Mouse (Mus musculus) cerebral cortex, adult 2 months (tissue): ENCODE data around the gene Vsx2.

Experiments
- WGBS: fragments of 180-500 bp; shearing (Covaris S2); methylation state at CpG from one replicate; pipeline ENCODE4 v1.1.7; 2018; 5-methylcytosine and 5-hydroxymethylcytosine counted together

The Vsx2 gene

DNA sequence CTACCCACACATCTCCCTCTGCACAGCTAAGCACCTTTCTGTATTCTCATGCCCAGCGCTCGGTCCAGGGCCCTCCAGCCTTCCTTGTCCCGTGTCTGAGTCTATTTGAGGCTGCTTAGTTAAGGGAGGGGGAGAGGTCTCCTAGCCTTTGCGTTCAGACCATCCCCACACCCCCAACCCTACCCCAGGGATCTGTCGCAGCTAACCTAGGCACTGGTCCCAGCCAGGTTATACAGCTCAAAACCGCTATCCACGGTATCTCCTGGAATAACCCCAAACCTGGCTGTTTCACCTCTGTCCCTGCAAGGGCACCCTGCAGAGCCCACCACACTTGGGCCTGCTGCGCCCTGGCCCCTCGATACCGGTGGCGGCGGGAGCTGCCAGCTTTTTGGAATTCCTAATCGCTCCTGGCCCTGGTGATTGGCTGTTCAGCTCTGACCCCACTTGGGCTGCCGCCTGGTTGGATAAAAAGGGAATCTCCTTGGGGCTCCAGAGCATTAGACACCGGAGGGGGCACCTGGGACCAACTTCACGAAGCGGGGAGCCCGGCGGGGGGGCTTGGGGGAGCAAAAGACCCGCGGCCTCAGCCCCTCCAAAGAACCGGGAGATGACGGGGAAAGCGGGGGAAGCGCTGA is at the start of gene Vsx2:
Gene Vsx2, plus strand, starts transcription at position 427 of the 635 bp plus-strand sequence.
- WGBS, result 17% methylated on average over 25 of the region's 25 CpGs

DNA sequence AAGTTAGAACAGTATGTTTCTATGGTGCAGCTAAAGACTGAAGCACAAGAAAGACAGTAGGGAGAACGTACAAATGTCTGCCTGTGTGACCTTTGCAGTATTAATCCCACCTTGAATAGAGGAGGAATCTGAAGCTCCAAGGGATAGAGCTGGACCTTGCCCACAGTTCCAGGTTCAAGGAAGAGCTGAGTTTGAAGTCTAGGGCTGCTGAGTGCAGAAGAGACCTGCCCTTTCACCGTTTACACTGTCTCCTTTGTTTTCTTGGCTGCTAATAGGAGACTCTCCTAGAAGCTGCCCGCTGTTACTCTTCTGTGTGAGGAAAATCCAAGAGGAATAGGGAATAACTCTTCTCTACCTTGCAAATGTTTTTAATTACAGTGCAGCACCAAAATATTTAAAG is 45.8 kb upstream of the Vsx2 start:
- WGBS, result 65% methylated on average over 3 of the region's 3 CpGs

DNA sequence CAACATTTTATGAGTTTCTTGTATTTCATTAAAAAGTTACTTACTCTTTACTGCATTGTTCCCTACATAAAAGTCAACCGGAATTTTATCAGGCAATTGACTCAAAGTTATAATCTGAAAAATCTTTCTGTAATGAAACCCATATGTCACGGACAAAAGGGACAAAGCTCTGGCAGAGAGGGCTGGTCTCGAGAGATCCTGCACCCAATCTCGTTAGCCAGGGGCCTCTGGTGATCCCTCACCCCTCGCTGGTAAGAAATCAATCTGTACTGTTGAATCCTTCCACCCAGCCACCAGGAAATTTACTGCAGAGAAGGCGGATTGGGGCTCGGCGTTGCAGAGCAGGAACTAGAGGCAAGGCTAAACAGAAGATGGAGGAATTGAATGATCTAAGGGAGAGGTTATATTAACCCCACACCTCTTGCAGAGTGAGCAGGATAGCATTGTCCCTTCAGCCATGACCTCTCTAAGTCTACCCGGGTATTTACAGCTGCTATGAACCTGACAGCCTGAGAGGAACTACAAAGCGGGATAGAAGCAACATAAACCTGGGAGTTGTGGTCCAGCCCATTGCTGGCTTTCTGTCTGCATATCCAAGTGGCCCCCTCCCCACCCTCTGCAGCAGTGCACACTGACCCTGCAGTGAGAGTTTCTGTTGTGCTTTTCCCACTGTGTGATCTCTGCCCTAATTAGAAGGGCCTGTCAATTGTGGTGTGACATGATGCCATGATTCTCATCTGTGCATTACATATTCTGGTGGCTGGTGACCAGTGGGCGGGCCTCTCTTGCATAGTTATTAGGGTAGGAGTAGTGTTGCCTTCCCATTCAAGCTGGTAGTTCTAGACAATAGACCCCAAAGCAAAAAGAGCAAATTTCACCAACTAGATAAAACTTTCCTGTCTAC is 45.2 kb upstream of the Vsx2 start:
- 82% methylated on average over 11 of the region's 11 CpGs for WGBS

DNA sequence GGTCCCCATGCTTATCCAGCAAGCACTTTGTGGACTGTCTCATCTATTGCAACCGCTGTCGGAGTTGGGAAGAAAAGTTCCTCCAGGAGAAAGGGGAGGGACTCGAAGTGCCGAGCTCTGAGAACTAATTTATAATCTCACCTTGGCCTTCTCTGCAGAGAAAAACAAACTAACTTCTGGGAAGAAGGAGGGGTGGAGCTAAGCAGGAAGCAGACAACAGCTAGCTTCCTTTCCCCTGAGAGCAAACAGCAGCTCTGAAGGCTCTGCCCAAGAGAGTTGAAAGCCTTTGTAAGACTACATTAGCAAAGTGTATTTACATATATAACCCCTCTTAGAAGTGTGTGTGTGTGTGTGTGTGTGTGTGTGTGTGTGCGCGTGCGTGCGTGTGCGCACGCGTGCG is 44.1 kb upstream of the Vsx2 start:
- WGBS, result 78% methylated on average over 12 of the region's 12 CpGs

DNA sequence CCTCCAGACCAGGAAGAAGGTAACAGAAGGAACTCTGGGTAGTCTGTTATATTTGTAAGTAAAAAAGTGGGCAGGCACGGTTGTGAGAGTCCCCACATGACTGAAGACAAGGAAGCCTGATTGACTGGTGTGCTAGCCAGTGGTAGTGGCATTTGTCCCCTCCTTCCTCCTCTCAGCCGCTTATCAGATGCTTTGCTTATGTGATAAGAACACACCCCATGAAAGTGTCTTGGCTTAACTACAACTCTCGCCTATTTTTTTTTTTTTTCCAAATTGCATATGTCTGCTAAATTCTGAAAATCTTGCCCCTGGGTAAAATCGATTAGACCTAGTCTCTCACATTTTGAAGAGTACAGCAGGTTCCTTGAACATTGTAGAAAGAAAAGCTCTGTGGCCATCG is 39.1 kb upstream of the Vsx2 start:
- WGBS, result 90% methylated on average over 5 of the region's 5 CpGs

DNA sequence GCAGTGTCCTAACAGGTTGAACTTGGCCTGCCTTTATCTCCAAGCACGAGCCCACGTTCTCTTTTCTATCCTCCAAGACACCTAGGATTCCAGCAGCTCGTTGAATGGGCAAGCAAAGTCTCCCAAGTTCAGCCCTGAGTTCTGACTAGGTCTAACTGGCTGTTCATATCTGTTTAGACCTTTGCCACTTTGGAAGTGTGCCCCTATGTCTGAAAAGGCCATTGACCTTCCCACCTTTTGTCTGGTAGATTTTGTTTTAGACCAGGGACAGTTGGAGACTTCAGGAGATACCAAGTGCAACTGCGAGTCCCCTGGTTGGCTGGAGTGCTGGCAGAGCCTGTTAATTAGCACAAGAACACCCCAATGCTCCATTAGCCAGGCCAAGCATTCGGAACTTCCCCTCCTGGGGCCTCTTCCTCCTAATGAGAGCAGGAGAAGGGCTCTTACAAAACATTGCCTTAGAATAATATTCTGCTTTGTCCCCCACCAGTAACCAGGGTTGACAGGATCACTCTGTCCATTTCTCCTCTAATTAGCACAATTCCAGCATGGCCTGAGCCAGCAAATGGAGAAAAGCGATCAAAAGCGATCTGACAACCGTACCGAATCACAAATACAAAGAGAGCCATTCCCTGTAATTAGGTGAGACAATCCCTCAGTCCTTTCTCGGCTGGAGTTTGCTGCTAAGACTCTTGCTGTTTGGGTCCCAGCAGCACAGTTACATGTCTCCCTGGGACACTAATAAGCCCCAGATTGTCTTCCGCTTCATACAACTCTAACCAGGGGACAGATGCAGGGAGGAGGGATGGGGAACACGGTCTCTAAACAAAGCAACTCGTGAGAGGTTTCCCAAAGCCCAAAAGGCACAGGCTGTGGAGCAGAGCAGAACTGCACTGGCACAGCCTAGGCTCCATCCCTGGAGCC is 37.4 kb upstream of the Vsx2 start:
- WGBS, result 72% methylated on average over 13 of the region's 13 CpGs

DNA sequence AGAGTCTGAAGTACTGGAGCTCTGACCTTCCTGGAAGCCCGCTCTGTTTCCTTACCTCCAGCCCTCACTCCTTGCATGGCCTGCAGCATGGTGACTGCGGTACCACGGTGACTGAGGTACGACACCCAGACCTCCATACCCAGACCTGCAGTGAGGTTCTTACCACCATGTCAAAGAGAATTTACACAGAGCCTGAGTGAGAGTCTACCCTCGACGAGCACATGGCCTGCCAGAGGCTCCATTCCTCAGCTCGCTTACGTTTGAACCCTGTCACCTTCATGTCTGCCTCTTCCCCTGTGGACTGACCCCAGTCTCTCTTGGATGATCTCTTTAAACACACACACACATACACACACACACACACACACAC is 36.7 kb upstream of the Vsx2 start:
- 75% methylated on average over 8 of the region's 8 CpGs for WGBS

DNA sequence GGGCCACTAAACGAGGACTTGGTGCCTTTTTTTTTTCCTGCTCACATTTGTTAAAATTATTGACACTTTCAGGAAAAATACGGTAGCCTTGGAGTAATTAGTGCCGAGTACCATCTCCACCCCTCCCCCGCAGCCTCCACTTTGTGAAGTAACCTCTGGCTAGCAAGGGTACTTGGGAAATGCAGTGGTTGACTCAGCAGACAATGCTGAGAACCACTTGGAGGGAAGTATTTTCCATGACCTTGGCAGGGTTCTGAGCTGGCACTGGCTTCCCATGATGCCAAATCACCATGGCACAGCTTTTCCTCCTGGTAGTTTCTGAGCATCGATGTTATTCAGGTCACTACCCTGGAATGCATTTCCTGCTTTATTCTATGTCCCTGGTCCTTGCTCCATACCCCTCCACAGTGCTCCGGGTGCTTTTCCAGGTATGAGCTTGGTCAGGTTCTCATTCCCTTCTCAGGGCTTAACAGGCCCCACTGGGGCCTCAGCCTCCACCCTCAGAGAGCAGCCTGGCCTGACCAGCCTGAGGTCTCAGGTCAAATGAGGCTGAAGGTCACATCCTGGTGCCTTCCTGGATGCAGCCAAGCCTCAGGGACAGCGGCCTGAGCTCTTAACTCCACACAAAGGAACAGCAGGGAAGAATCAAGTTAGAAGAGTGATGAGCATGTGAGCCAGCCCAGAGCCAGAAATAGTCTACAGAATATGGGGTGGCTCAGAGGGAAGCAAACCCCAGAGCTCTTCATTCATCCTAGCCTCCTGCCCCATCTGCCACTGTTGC is 35.7 kb upstream of the Vsx2 start:
- 72% methylated on average over 7 of the region's 7 CpGs for WGBS

DNA sequence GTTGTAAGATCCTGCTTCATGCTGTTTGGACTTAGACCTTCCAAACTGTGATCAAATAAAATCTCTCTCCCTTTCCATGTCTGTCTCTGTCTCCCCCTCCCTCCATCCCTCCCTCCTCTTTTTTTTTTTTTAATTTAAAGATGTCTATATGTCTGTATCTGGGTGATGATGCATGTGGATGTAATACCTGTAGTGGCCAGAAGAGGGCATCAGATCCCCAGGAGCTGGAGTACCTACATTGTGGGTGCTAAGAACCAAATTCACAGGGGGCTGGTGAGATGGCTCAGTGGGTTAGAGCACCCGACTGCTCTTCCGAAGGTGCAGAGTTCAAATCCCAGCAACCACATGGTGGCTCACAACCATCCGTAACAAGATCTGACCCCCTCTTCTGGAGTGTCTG is 30.0 kb upstream of the Vsx2 start:
- 96% methylated on average over 3 of the region's 3 CpGs for WGBS

DNA sequence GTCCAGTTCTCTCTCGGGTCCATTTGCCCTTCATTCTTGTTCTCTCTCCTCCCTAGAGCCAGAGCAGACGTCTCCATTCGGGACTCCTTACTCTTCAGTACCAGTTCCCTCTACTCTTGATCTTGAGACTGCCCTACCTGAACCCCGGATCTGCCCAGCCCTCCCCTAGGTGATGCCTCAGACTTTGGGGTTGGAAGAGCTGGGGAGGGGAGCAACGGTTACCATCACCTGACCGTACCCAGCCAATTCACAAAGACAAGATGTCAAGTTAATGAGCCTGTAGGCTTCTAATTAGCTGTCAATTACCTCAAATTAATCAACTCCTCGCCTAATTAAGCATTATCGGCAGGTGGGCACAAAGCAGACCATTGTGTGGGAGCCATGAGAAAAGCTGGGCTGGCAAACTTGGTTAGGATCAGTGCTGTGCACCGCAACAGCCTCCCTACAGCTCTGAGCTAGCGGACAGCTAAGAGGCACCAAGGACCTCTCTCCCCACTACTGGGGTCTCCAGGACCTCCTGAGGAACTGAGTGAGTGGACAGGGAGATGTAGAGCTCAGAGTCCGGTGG is 28.1 kb upstream of the Vsx2 start:
- 61% methylated on average over 11 of the region's 11 CpGs for WGBS

DNA sequence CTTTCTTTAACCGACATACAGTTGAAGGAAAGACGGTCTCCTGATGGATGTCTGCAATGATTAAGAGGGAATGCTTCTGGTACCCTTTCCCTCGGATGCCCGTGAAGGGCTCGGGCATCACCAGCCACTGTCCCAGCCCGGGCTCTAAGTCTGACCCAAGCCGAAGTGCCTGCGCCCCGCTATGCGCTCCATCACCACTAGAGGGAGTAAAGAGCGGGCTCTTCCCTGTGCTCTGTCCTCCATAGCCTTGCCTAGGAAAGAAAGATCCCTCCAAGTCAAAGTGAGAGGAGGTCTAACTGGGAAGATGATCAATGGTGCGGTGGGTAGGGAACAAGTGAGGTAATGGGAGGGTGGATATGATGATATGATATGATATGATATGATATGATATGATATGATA is 23.5 kb upstream of the Vsx2 start:
- 7% methylated on average over 12 of the region's 12 CpGs for WGBS

DNA sequence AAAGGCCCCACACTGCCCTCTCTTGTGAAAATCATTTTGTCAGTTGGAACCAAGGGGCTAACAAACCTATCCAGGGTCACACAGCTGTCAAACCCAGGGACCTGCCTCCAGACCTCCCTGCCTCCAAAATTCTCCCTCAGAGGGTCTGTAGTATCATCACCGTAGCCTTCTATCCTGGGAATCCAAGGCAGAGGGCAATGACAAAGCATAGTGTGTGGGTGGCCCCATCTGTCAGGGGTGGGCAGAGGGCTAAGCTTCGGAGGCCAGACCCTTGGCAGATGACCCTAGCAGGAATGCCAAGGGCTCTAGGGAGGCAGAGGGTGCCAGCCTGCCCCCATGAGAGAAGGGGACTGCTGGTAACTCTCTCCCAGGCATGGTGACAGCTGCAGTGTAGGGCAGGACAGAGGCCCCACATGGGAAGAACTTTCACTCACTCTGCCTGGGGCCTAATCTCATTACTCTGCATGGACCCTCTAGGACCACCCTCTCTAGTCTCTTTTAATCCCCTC is 22.9 kb upstream of the Vsx2 start:
- WGBS, result 50% methylated on average over 2 of the region's 2 CpGs

DNA sequence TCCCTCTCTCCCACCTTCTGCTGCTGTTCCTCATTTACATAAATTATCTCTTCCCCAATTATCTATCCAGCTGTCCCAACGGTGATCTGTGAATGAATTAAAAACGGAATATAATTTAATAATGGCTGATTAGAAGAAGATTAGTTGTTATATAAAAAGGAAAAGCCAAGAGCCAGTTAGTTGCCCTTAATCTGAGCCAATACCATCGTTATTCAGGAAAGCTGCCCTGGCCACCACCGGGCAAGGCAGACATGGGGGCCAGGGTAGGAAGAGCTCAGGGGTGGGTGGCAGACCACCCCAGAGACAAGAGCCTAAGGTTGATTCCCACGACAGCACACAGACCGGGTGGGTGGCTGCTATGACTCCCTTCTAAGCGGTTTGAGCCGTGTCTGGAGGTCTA is 21.3 kb upstream of the Vsx2 start:
- WGBS, result 36% methylated on average over 8 of the region's 8 CpGs

DNA sequence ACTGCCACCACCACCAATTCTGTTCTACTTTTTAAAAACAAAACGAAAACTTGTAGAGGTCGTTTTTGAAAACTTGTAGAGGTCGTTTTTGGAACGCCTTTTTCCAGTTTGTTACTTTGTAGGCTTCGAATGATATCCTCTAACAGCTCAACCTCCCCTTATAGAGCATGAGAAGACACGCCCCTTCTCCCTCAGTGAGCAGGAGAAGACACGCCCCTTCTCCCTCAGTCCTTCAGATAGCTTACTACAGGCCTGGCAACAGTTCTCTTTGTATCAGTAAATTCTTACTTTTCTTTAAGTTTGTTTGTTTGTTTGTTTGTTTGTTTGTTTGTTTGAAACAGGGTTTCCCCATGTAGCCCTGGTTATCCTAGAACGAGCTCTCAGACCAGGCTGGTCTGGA is 14.3 kb upstream of the Vsx2 start:
- WGBS, result 75% methylated on average over 8 of the region's 8 CpGs

DNA sequence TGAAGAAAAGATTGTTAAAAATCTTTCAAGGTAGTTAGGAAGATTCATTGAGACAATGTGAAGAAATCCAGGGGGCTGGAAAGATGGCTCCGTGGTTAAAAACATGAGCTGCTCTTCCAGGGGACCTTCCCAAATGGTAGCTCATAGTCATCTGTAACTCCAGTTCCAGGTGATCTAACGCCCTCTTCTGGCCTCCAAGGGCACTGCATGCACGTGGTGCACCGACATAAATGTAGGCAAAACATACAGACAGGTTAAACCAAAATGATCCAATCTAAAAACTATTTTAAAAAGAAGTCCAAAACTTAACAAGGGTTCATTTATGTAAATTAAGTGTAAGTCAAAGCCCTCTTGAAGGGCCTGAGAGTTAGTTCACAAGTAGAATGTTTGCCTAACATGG is 7.0 kb upstream of the Vsx2 start:
- 65% methylated on average over 4 of the region's 4 CpGs for WGBS

DNA sequence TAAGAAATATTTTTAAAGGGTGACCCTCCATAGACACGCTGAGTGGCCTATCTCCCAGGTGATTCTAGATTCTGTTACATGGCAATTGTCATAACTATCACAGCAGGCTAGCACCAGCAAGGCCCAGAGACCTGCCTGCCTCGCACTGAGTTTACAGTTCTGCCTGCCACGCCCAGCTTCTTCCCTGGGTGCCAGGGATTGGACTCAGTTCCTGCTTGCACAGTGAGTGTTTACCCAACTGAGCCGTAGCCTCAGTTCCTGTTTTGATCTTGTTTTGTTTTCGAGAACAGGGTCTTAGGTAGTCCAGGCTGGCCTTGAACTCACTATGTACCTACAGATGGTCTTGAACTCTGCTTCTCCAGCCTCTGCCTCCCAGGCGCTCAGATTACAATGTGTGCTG is 2.0 kb upstream of the Vsx2 start:
- WGBS, result 83% methylated on average over 6 of the region's 6 CpGs

DNA sequence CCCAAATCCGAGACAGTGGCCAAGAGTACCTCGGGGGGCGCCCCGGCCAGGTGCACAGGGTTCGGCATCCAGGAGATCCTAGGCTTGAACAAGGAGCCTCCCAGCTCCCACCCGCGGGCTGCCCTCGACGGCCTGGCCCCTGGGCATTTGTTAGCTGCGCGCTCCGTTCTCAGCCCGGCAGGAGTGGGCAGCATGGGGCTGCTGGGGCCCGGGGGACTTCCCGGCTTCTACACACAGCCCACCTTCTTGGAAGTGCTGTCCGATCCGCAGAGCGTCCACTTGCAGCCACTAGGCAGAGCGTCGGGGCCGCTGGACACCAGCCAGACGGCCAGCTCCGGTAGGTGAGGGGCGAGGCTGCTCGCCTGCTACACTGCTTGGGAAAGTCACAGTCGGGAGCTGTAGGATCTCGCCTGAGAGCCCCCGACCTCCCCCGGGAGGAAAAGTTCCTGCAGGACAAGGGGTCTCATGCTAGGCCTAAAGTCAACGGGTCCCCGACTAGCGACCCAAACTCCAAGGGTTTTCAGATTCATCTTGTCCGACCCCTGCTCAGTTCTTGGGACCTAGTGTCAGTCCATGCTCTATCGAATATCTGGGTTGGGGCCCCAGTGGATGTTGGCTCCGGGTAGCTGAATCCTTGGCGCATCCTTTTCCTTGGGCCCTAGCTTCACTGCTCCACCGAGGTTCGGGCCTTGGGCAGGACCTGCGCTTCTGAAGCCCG is 573 bp downstream of the Vsx2 start:
- 4% methylated on average over 40 of the region's 40 CpGs for WGBS

DNA sequence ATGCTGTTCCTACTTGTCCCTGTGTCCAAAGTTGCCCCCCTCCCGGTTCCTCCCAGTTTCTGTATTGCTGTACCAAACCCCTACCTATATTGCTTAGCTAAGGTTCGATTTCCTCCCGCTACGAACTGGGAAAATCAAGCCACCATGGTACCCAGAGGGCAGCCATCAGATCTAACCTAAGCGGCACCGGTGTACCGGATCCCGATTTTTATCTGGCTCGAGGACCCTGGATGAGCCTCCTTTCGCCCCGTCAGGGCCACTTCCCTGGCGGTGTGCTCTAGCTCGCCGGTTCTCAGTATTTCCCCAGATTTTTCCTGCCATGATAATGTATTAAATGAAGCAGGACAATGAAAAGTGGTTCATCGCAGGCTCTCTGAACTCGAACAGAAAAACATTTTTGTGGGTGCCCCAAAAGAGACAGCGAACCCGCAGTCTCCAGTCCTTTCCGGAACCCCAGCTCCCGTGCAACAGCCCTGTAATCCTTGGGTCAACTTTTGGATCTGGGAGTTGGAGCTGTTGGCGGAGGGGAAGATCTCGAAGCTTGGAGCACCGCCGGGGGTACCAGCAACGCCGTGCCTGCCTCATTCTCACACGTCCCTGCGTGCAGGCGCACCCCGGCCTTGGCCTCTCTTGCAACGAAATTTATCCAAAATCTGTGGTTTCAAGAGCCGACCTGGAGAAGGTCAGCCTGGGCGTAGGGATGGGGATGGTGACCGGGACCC is 1.3 kb downstream of the Vsx2 start:
- WGBS, result 9% methylated on average over 34 of the region's 34 CpGs

DNA sequence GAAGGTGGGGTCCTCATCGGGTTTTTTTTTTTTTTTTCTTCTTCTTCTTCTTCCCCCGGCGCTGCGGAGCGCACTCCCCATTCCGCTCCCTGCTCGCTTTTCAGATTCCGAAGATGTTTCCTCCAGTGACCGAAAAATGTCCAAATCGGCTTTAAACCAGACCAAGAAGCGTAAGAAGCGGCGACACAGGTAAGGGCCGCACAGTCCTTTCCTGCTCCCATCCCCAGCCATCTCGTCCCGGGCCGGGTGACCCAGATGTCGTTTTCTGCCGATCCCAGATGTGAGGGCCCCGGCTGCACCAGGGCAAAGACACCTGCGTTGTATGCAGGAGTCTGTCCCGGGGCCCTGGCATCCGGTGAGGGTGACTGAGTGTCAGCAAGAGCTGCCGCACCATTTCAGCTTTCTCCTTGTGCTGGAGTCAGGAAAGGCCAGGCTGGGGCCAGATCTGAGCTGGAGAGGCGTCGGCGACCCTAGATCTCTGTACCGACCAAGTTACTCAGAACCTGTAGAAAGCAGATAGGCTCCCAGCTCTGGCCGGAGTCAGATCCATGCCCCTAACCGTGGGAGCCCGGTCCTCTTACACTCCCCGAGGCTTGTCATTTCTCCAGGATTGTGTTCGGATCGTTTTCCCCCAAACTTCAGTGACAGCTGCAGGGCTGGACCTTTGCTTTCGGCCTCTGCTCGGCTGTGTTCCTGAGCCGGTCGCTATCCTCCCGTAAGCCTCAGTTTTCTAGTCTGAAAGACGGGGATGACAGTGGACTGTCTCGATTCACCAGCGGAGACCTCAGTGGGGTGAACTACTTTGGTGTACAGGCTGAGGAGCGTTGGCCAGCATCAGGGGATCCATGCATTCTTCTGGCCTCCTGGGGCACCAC is 2.1 kb downstream of the Vsx2 start:
- 9% methylated on average over 43 of the region's 43 CpGs for WGBS
